Mouse (Mus musculus): ENCODE results near the gene Slc16a13.

GRCm38 (mm10) chr11:70227661-70228245 is 6.9 kb upstream of the Slc16a13 start:
- TF ChIP-seq CTCF (IDR thresholded peaks at IDR 0.05; ENCODE audit: low read depth, low read length) (no peak), POLR2A (IDR thresholded peaks at IDR 0.05; ENCODE audit: borderline replicate concordance, low read depth, low read length) (no peak)
